Mouse (Mus musculus) T-helper 1 cell (primary cell): Measurements from ENCODE around the gene Edem1.

Source experiments
- in situ Hi-C: fragments of 300-600 bp; cut with MboI, MseI; formaldehyde crosslinking; loops from one replicate; pipeline ENCODE4 v1.15.1; 2025; ENCODE audit warnings: high pct_unique_total_duplicates

Edem1 gene

DNA sequence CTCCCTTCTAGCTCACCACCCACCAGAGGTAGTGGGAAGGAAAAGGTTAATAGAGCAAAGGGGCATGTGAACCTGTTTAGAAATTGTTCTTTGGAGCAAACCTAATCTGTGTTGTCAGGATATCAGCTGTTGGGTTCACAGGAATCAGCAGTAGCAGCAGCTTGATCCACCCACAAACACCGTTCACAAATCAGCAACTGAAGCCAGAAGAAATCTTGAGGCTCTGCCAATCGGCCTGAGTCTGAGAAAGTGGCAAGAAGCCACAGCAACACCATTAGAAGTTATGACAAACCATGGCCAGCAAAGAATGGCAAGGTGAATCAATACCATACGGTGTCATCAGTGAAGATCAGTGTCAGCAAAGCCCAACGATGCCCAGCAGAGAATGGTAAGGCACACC lies 42.8 kb downstream of the Edem1 start:
- in situ Hi-C loops, result loop anchor here (10.0 kb wide), 1 partner anchor 1254 kb away; no protein-coding TSS in a partner anchor

DNA sequence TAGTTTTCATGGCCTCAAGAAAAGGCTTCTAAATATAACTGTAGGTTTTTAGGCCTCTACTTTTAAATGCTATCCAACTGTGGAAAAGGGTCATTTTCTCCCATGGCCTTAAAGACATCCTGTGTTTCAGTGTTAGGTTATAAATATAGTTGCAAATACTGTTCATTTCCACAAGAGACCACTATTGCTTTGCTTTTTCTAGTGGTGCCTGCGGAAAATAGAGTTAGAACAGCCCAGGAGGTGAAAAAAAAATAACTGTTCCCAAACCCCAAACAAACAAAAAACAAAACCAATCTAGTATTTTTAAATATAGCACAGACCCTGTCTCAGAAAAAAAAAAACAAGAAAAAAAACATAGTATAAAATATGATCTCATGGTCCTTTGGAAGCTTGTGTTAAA lies 46.9 kb downstream of the Edem1 start:
- in situ Hi-C loops, result loop anchor here (10.0 kb wide), 1 partner anchor 1249 kb away; no protein-coding TSS in a partner anchor

DNA sequence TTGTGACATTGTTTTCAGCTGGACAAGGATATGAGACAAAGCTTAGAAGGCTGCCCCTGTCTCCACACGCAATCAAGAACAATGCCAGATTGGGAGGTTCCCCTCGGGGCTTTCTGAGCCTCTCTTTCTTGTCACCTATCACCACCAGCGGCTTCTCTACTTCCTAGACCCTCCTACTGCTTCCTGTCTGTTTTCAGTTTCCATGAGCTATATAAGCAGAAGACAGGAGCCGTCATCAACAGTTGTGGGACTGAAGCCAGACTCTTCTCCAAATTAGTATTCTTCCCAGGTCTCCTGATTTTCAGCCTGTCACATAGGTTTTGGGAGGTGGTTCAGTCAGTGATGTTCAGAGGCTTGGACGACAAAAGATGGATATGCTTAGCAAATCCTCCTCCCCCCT lies 47.6 kb downstream of the Edem1 start:
- in situ Hi-C loops, result loop anchor here (10.0 kb wide), 1 partner anchor 1249 kb away; no protein-coding TSS in a partner anchor

DNA sequence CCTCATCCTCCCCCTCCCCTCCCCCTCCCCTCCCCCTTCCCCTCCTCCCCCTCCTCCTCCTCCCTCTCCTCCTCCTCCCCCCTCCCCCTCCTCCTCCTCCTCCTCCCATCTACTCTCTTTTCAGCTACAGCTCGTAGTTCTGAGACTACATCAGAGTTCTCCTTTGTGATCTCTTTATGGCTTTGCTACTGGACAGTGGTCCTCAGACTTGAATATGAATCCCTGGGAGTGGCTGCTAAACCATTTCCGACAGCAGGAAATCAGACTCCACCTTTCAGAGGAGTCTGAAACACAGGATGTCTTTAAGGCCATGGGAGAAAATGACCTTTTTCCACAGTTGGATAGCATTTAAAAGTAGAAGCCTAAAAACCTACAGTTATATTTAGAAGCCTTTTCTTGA lies 48.0 kb downstream of the Edem1 start:
- in situ Hi-C loops, result loop anchor here (10.0 kb wide), 1 partner anchor 1248 kb away; no protein-coding TSS in a partner anchor

DNA sequence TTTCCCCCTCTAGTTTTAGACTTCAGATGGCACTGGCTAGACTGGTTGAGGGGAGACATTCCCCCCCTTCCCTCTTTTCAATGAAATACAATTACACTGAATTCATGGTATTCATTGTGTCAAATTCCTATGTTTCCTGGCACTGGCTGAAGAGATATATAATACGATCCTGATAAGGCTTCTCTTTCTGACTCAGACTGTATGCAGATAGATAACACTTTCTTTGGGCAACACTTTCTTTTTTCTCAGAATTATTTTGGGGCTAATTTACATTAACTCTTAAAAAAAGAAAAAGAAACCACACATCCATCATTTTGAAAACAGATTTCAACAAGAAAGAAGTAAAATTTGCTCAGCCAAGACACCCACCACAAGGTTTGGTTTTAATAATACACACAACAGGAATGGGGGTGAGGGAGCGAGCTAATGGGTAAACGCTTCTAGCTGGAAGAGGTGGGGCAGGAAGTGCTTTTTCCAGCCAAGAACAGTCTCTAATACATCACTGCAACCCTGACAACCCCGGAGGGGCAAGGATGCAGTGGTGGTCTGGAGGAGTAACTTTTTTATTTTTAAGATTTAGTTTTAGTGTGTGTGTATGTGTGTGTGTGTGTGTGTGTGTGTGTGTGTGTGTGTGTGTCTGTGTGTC lies 52.0 kb downstream of the Edem1 start:
- in situ Hi-C loops, result no loop called here

DNA sequence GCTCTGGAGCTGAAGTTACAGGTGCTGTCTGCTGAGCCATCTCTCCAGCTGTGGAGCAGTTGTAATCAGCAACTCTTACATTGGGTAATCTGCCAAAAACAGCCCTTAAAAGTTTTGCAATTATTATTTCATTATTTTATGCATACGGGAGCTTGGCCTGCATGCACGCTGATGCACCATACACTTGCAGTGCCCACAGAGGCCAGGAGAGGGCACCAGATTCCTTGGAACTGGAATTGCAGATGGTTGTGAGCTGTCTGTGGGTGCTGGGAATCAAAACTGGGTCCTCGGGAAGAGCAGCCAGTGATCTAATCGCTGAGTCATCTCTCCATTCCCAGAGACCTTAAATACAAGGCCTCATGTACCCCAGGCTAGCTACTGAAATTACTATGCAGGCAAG lies 52.6 kb downstream of the Edem1 start:
- in situ Hi-C loops, result no loop called here

DNA sequence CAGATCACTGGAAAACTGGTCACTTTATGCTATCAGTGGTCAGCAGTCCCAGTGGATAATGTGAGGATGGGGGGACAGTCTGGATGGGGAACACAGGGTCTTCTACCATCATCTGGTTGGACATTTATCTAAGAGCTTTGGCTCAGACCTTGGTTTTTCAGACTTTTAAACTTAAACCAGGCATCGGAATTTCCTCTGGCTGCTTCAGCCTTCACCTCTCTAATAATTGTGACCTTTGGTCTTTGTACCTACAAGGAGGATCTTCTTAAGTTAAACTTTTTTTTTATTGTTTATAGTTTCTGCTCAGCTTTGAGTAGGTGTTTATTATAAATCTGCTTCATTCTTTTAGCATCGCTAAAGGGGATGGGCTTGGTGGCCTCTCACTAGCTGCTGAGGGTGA lies 55.4 kb downstream of the Edem1 start:
- in situ Hi-C loops, result no loop called here

DNA sequence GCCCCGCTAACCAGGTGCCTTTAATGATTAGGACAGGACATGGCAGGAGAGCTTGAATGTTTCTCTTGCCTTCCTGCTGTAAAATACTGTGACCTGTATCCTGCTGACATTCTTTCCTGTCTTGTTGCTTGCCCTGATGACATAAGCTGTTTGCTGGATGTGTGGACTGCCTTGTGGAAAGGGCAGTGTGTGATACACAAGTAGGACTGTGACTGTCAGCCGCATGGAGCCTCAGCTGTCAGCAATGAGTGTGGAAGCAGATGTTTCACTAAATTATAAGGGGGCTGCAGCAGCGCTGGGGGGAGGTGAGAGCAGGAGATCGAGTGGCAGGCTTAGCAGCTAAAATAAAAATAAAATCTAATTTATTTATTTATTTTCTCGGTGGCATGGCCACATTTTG lies 56.2 kb downstream of the Edem1 start:
- in situ Hi-C loops, result no loop called here

DNA sequence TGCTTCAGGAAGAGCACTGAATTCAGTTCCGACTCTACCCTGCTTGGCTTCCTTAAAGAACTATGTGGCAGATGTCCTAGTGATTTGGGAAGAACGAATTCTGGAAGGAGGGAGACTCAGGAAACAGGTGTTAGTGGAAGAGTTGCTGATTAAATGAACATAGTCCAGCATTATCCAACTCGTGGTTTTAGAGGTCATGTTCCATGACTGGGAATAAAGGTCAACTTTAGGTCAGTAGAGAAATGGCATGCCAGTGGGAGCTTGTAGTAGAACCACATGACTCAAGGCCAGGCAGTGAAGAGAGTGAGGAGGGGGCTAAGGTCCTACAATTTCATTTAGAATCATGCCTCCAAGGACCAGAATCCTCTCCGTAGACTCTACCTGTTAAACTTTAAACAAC lies 57.9 kb downstream of the Edem1 start:
- in situ Hi-C loops, result no loop called here

DNA sequence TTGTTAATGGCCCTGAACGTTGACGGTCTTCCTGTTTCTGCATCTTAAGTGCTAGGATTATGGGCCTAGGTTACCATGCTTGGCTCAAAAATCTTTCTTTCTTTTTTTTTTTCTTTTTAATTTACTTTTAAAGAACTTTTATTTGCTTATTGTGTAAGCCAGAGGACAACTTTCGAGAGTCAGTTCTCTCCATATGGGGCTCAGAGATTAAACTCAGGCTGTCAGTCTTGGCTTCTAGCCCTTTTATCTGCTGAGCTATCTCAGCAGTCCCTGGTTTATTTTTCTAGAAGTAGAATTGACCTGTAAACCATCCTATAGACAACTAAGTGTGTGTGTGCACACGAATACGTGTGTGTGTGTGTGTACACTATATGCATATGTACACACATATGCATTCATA lies 64.1 kb downstream of the Edem1 start:
- in situ Hi-C loops, result no loop called here

DNA sequence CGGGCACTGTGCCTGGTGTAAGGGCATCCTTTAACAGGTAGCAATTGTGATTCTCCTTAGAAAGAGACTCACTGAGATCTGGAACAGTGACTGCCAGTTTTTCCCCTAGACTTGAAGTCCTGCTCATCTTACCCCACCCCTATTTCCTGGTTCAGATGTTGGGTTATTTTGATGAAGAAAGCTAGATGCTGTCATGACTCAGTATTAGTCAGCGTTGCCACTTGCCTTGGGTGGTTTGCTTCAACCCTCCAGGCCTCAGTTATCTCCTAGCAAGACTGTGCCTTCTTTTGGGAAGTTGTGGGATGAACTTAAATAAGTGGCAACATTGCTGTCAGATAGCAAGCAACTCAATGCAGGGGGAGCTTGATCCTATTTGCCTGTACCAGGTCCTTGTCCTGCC lies 66.7 kb downstream of the Edem1 start:
- in situ Hi-C loops, result no loop called here

DNA sequence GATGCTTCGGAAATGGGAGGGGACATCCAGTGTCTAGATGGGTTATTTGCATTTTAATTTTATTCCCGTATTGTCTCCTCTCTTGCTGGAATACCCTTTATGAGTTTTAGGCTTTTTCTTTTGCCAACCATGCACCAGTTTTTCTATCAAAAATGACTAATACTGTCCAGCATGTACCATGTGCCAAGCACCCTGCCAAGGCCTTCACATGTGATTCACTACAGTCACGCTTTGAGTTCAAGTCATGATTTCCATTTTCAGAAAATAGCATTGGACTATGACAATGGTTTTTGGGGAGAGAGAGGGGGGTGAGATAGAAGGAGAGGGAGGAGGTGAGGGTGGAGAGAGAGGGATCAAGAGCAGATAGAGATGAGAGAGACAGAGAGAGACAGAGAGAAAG lies 67.5 kb downstream of the Edem1 start:
- in situ Hi-C loops, result no loop called here

DNA sequence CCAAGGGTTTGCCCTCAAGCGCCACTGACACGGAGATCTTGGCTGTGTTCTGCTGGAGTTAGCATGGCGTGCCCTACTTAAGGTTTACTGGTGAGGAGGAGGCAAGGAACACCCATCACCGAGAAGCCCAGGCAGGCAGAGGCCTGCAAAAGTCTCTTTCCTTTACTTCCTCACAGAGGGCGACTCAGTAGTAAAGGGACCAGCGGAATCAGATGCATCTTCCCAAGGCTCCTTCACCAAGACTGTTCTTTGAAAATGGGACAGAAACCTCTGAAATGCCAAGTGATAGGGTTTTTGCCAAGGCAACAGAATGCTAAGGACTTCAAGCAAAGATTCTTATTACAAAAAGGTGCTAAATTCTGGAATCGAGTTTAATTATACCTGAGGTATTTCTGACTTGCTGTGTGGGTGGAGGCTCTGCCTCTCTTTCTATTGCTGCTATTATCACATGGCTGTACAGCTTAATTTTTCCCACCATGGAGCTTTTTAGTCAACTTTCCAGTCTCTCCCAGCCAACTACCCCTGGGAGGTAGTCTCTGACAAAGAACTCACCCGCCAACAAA lies 68.2 kb downstream of the Edem1 start:
- in situ Hi-C loops, result no loop called here

DNA sequence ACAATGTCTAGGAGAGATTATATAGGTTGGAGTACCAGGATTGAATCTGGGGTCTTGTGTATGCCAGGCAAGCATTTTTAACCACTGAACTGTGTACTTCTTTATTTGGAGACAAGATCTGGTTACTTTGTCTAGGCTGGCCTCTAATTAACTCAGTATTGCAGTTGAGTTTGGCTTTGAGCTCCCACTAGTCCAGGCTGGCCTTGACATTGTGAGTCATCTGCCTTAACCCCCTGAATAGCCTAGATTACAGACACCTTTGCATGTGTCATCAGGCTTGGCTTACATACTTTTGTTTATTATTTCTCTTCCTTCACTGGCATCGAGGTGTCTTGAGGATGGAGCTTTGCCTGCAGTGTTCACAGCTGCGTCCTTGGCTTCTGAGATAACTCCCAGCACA lies 70.8 kb downstream of the Edem1 start:
- in situ Hi-C loops, result no loop called here

DNA sequence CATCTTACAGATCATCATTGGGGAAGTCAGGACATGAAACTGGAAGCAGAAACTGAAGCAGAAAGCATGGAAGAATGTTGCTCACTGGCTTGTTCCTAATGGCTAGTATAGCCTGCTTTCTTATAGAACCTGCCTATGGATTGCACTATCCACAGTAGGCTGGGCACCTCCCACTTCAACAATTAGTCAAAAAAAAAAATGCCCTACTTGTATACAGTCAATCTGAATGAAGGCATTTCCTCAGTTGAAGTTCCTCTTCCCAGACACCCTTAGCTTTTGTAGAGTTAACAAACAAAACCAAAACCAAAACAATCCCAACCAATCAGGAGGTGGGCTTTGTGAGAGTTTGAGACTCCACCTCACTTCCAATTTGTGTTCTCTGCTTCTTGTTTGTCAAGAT lies 73.7 kb downstream of the Edem1 start:
- in situ Hi-C loops, result no loop called here

DNA sequence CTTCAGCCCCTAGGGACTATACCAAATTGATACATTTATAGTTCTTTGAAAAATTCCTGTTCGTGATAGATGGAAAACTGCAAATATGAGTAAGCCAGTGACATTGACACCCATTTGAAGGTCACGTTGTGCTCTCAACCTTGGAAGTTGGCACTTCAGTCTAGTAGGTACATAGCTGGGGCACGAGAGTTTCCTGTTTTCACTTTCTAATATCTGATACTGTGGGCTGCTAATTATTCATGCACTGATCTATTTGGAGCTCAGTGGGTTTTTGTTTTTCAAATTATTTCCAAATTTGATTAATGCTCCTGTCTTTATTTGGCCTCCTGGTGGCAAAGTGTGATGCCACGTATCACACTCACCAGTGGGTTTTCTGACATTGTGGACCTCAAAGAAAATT lies 74.8 kb downstream of the Edem1 start:
- in situ Hi-C loops, result no loop called here

DNA sequence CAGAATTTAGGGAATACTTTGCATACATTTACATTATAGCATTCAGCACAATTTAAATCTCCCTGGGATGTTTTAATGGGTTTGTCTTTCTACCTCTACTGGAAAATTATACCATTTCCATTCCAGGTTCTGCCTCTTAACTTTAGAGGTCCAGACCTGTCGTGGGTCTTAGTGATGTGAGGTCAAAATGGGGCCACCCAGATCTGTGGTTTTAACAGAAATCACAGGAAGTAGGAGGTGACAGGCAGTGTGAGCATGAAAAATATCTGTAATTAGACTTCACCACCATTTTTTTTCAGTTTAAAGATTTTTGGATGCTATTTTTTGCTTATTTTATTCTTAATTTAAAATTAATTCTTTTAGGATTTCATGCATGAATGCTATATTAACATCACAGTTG lies 78.1 kb downstream of the Edem1 start:
- in situ Hi-C loops, result no loop called here
